ENCODE assay signal across 8 mouse cellular contexts in the genomic region with DNA sequence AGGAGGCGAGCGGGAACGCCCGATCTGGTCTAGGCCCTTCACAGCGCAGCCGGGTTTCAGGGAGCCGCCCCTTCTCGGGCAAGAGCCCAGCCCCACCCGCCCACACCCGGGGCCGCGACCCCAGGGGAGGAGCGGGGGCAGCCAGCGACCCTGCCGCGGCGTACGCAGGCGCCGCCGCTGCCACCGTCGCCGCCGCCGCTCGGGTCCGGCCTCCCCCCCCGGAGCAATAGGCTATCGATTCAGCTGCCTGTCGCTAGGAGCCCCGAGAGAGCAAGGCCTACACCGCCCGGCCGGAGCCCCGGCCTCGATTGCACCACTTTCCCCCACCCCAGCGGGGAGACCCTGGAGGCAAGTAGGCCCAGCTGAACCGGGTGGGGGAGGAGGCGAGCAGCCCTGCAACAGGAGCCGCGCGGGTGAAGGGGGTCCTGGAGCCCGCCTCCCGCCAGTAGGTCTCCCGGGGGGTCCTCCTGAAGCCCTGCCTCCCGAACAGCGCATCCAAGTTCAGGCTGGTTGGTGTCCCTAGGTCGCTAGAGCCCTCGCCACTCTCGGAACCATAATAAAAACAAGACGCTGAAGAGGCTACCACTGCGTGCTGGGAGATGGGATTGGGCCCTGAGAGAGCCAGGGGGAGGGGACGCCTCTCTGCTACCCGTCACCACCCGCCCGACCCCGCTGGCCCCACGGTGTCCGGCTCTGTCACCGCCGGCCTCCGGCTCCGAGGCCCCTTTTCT. TPM values are rescaled to one million over a fixed set of nuclear protein-coding genes. Genes with fewer than 3 reads are reported as not detected.
DNase-seq lines count a peak whose midpoint lies in the region; ATAC-seq lines count a peak whose summit lies in the region.

No protein-coding gene starts in this region.

- peak overlapping the region; percentile 97 for H3K27ac ChIP-seq in embryonic facial prominence, embryonic 14.5 days (replicated peaks; ENCODE audit: low read depth, low read length)
- H3K27ac ChIP-seq in limb, embryonic 13.5 days = peak overlapping the region; percentile 95
- H3K27ac ChIP-seq in midbrain, embryonic 14.5 days (replicated peaks; ENCODE audit: low read depth, low read length) = peak overlapping the region; percentile 98

- H3K36me3 ChIP-seq in embryonic facial prominence, embryonic 14.5 days (ENCODE audit: control insufficient read depth, insufficient read depth, low read length) = no peaks in the 10 kb centered on the region
- no peaks in the 10 kb centered on the region; the same call in 1 of the 2 replicates for H3K36me3 ChIP-seq in limb, embryonic 13.5 days
- no peaks in the 10 kb centered on the region for H3K36me3 ChIP-seq in midbrain, embryonic 14.5 days (ENCODE audit: control insufficient read depth, insufficient read depth, low read length)

- peak overlapping the region; percentile 94 for H3K4me3 ChIP-seq in embryonic facial prominence, embryonic 14.5 days (ENCODE audit: low read depth, low read length)
- peak overlapping the region; percentile 95 for H3K4me3 ChIP-seq in limb, embryonic 13.5 days
- H3K4me3 ChIP-seq in midbrain, embryonic 14.5 days (replicated peaks; ENCODE audit: low read depth, low read length) = peak overlapping the region; percentile 90

- H3K9me3 ChIP-seq in embryonic facial prominence, embryonic 14.5 days (ENCODE audit: control insufficient read depth, low read length) = no peaks in the 10 kb centered on the region
- H3K9me3 ChIP-seq in limb, embryonic 13.5 days = no peaks in the 10 kb centered on the region
- no peaks in the 10 kb centered on the region for H3K9me3 ChIP-seq in midbrain, embryonic 14.5 days (ENCODE audit: control insufficient read depth, low read length)

- ATAC-seq in embryonic facial prominence, embryonic 14.5 days (ENCODE audit: low read depth) = peak; percentile 74
- peak; percentile 79 for ATAC-seq in limb, embryonic 13.5 days (ENCODE audit: low FRiP score, low read depth)
- ATAC-seq in midbrain, embryonic 14.5 days (ENCODE audit: low FRiP score, low TSS enrichment) = peak; percentile 73

- H3K27me3 ChIP-seq in embryonic facial prominence, embryonic 14.5 days (replicated peaks; ENCODE audit: control insufficient read depth, insufficient read depth, low read length) = no peaks in the 10 kb centered on the region
- H3K27me3 ChIP-seq in limb, embryonic 13.5 days = no peaks in the 10 kb centered on the region
- H3K27me3 ChIP-seq in midbrain, embryonic 14.5 days (ENCODE audit: control insufficient read depth, insufficient read depth, low read length) = no peaks in the 10 kb centered on the region

- H3K4me1 ChIP-seq in embryonic facial prominence, embryonic 14.5 days (ENCODE audit: control insufficient read depth, insufficient read depth, low read length) = peaks cover 11% of the 10 kb centered on the region
- H3K4me1 ChIP-seq in limb, embryonic 13.5 days = peaks cover 18% of the 10 kb centered on the region
- peaks cover 10% of the 10 kb centered on the region for H3K4me1 ChIP-seq in midbrain, embryonic 14.5 days (ENCODE audit: control insufficient read depth, insufficient read depth, low read length)

- H3K4me2 ChIP-seq in embryonic facial prominence, embryonic 14.5 days (ENCODE audit: low read depth, low read length) = peak overlapping the region; percentile 66
- peak overlapping the region; percentile 79 for H3K4me2 ChIP-seq in limb, embryonic 13.5 days (replicated peaks)
- H3K4me2 ChIP-seq in midbrain, embryonic 14.5 days (ENCODE audit: low read length) = peak overlapping the region; percentile 62

- DNase-seq in 416B (ENCODE audit: low read depth) = peak; percentile 66
- DNase-seq in adrenal gland, postnatal 4 days (ENCODE audit: low spot score in 2 of 2) = peak; percentile 53 to 60
- peak; percentile 83 for DNase-seq in embryonic facial prominence, embryonic 14.5 days (ENCODE audit: low spot score)
- peak; percentile 67 to 69 for DNase-seq in heart, adult 9 months (ENCODE audit: low spot score in 2 of 2)
- DNase-seq in kidney, adult 9 months = peak; percentile 71
- DNase-seq in midbrain, embryonic 14.5 days = peak; percentile 85
- DNase-seq in spleen, adult 12 weeks (ENCODE audit: low spot score) = peak; percentile 32

- 0% methylated on average over 17 of the region's 64 CpGs for WGBS in embryonic facial prominence, embryonic 14.5 days
- WGBS in limb, embryonic 13.5 days = under 1% methylated on average over 60 of the region's 64 CpGs
- WGBS in midbrain, embryonic 14.5 days = under 1% methylated on average over 61 of the region's 64 CpGs

- peak overlapping the region; percentile 90 for H3K9ac ChIP-seq in embryonic facial prominence, embryonic 14.5 days (ENCODE audit: low read depth, low read length)
- peak overlapping the region; percentile 79 for H3K9ac ChIP-seq in limb, embryonic 13.5 days
- H3K9ac ChIP-seq in midbrain, embryonic 14.5 days (replicated peaks; ENCODE audit: low read length) = peak overlapping the region; percentile 88

RNA-seq across cellular contexts. Expression of a gene that starts 1.3 kb away (rescaled TPM):
- 10 to 100 TPM; 47.7 to 48.6 TPM for total RNA-seq in adrenal gland, postnatal 4 days (2021)
- 12.3 and 15.1 TPM in 2 replicates for polyA plus RNA-seq in embryonic facial prominence, embryonic 14.5 days (2014; fragmentation: Nextera tagmentation; extraction: Ambion mirVana)
- 17.3 and 17.4 TPM in 2 replicates for polyA plus RNA-seq in limb, embryonic 13.5 days (2015; fragmentation: Nextera tagmentation; extraction: Ambion mirVana)
- polyA plus RNA-seq in midbrain, embryonic 14.5 days (2014; fragmentation: Nextera tagmentation; extraction: Ambion mirVana) = 28.0 and 29.9 TPM in 2 replicates

RNA-seq across cellular contexts. Expression of a gene that starts 27.8 kb away (rescaled TPM):
- total RNA-seq in adrenal gland, postnatal 4 days (2021) = 10 to 100 TPM; 19.9 to 22.3 TPM
- 21.6 and 22.3 TPM in 2 replicates for polyA plus RNA-seq in embryonic facial prominence, embryonic 14.5 days (2014; fragmentation: Nextera tagmentation; extraction: Ambion mirVana)
- 28.6 and 30.5 TPM in 2 replicates for polyA plus RNA-seq in limb, embryonic 13.5 days (2015; fragmentation: Nextera tagmentation; extraction: Ambion mirVana)
- 52.9 and 59.7 TPM in 2 replicates for polyA plus RNA-seq in midbrain, embryonic 14.5 days (2014; fragmentation: Nextera tagmentation; extraction: Ambion mirVana)

Comparison
In these comparisons a context has a peak if more than half of its experiments do, and no peak if none do; other contexts are left out.
1. Peak in every context shown above with its lines: DNase-seq, ATAC-seq, H3K4me3 ChIP-seq and H3K27ac ChIP-seq.
2. DNase-seq: peak in every context shown above with its lines; median percentile 85 in midbrain, embryonic 14.5 days; 83 in embryonic facial prominence, embryonic 14.5 days; 71 in kidney, adult 9 months; 68 in heart, adult 9 months; 66 in 416B; 56 in adrenal gland, postnatal 4 days; 32 in spleen, adult 12 weeks.